Mouse (Mus musculus) MEL (cell line): ENCODE data around the gene Erich6. TPM values are rescaled to one million over a fixed set of nuclear protein-coding genes. Genes with fewer than 3 reads are reported as not detected.

Experiments
- DNase-seq: peaks from one replicate; pipeline ENCODE4 v3.0.0; 2011; ENCODE audit warnings: low read depth, low spot score
- H3K27ac ChIP-seq: 2 replicates; pipeline ENCODE4 v1.5.1; 2012; ENCODE audit warnings: low read depth, mild to moderate bottlenecking, control low read depth, low read length, moderate library complexity; ENCODE audit not compliant: control insufficient read depth
- H3K27me3 ChIP-seq, 2 experiments: fragments of 150-350 bp in 1 of 2; sonication (generic) in 1 of 2; 2 replicates each; pipeline ENCODE4 v1.6.1; 2012; ENCODE audit warnings: low read length in 2 of 2, mild to moderate bottlenecking in 2 of 2, improper control_type of control experiment in 1 of 2, moderate library complexity in 1 of 2; ENCODE audit not compliant: insufficient read depth in 2 of 2, control insufficient read depth in 1 of 2
- H3K36me3 ChIP-seq, 2 experiments: 2 replicates each; pipeline ENCODE4 v1.6.1; 2012 to 2014; ENCODE audit warnings: low read length in 2 of 2, improper control_type of control experiment in 1 of 2, inconsistent platforms in 1 of 2, mild to moderate bottlenecking in 1 of 2; ENCODE audit not compliant: insufficient read depth in 2 of 2, control insufficient read depth in 1 of 2
- H3K4me1 ChIP-seq, 2 experiments: fragments of 150-350 bp in 1 of 2; sonication (generic) in 1 of 2; 2 replicates each; pipeline ENCODE4 v1.6.1; 2012; ENCODE audit warnings: low read length in 2 of 2, improper control_type of control experiment in 1 of 2, mild to moderate bottlenecking in 1 of 2; ENCODE audit not compliant: insufficient read depth in 2 of 2, control insufficient read depth in 1 of 2
- H3K4me3 ChIP-seq, 2 experiments: fragments of 150-350 bp in 1 of 2; sonication (generic) in 1 of 2; 2 replicates each; pipeline ENCODE4 v1.5.1; 2012; ENCODE audit warnings: low read depth in 2 of 2, low read length in 2 of 2, mild to moderate bottlenecking in 2 of 2, moderate library complexity in 2 of 2, control low read depth in 1 of 2, improper control_type of control experiment in 1 of 2; ENCODE audit not compliant: control insufficient read depth in 1 of 2, insufficient read depth in 1 of 2
- H3K79me2 ChIP-seq: 2 replicates; pipeline ENCODE4 v1.6.1; 2012; ENCODE audit warnings: mild to moderate bottlenecking, low read length, moderate library complexity; ENCODE audit not compliant: control insufficient read depth, poor library complexity, insufficient read depth
- H3K9ac ChIP-seq: 2 replicates; pipeline ENCODE4 v1.6.1; 2012; ENCODE audit warnings: low read depth, mild to moderate bottlenecking, control low read depth, low read length, moderate library complexity; ENCODE audit not compliant: control insufficient read depth, poor library complexity, severe bottlenecking
- H3K9me3 ChIP-seq: fragments of 150-350 bp; sonication (generic); replicated peaks from 2 replicates; pipeline ENCODE4 v1.6.1; 2012; ENCODE audit warnings: mild to moderate bottlenecking, low read length, improper control_type of control experiment, moderate library complexity; ENCODE audit not compliant: insufficient read depth
- BHLHE40 ChIP-seq: IDR thresholded peaks from 2 replicates; pipeline ENCODE4 v1.6.1; 2012; ENCODE audit warnings: low read depth, mild to moderate bottlenecking, inconsistent platforms, low read length, improper control_type of control experiment, borderline replicate concordance
- CTCF ChIP-seq, 3 experiments: IDR thresholded peaks in 2 of 3; conservative IDR thresholded peaks in 1 of 3; 2 replicates each; pipeline ENCODE4 v1.5.1; 2011 to 2012; ENCODE audit warnings: low read length in 3 of 3, low read depth in 2 of 3, mild to moderate bottlenecking in 2 of 3, improper control_type of control experiment in 1 of 3, inconsistent platforms in 1 of 3, mixed read lengths in 1 of 3, moderate library complexity in 1 of 3; ENCODE audit not compliant: control insufficient read depth in 1 of 3, insufficient read depth in 1 of 3, poor library complexity in 1 of 3, severe bottlenecking in 1 of 3
- E2F4 ChIP-seq: IDR thresholded peaks from 2 replicates; pipeline ENCODE4 v1.6.1; 2011; ENCODE audit warnings: low read depth, low read length, improper control_type of control experiment, borderline replicate concordance
- EP300 ChIP-seq, 2 experiments: IDR thresholded peaks; 2 replicates each; pipeline ENCODE4 v1.6.1; 2011; ENCODE audit warnings: improper control_type of control experiment in 2 of 2, low read length in 2 of 2, low read depth in 1 of 2, mild to moderate bottlenecking in 1 of 2
- ETS1 ChIP-seq: IDR thresholded peaks from 2 replicates; pipeline ENCODE4 v1.6.1; 2012; ENCODE audit warnings: low read depth, mild to moderate bottlenecking, inconsistent platforms, low read length, improper control_type of control experiment, moderate library complexity
- GABPA ChIP-seq: IDR thresholded peaks from 2 replicates; pipeline ENCODE4 v1.6.1; 2012; ENCODE audit warnings: low read depth, mild to moderate bottlenecking, inconsistent platforms, low read length, improper control_type of control experiment, moderate library complexity
- HCFC1 ChIP-seq: IDR thresholded peaks from 2 replicates; pipeline ENCODE4 v1.6.1; 2012; ENCODE audit warnings: low read depth, mild to moderate bottlenecking, inconsistent platforms, low read length, improper control_type of control experiment, moderate library complexity
- KAT2A ChIP-seq: conservative IDR thresholded peaks from 2 replicates; pipeline ENCODE4 v1.6.1; 2012; ENCODE audit warnings: low read depth, low read length, improper control_type of control experiment, inconsistent platforms
- MAFK ChIP-seq: IDR thresholded peaks from 2 replicates; pipeline ENCODE4 v1.6.1; 2011; ENCODE audit warnings: low read depth, mild to moderate bottlenecking, low read length, improper control_type of control experiment, borderline replicate concordance
- MYC ChIP-seq: IDR thresholded peaks from 2 replicates; pipeline ENCODE4 v1.6.1; 2011; ENCODE audit warnings: low read depth, mild to moderate bottlenecking, low read length, improper control_type of control experiment, moderate library complexity
- POLR2AphosphoS2 ChIP-seq: IDR thresholded peaks from 2 replicates; pipeline ENCODE4 v1.6.1; 2011; ENCODE audit warnings: low read length, improper control_type of control experiment
- POLR2AphosphoS5 ChIP-seq: IDR thresholded peaks from 2 replicates; pipeline ENCODE4 v1.6.1; 2012; ENCODE audit warnings: low read depth, borderline replicate concordance, mild to moderate bottlenecking, inconsistent platforms, low read length, moderate library complexity, mixed read lengths
- RAD21 ChIP-seq: IDR thresholded peaks from 2 replicates; pipeline ENCODE4 v1.6.1; 2011; ENCODE audit warnings: mild to moderate bottlenecking, low read depth, low read length, improper control_type of control experiment
- SIN3A ChIP-seq: IDR thresholded peaks from 2 replicates; pipeline ENCODE4 v1.6.1; 2012; ENCODE audit warnings: low read length, improper control_type of control experiment, inconsistent platforms
- TAL1 ChIP-seq: IDR thresholded peaks from 2 replicates; pipeline ENCODE4 v1.6.1; 2012; ENCODE audit warnings: mild to moderate bottlenecking, inconsistent platforms, low read length, moderate library complexity, mixed read lengths
- TBP ChIP-seq: IDR thresholded peaks from 2 replicates; pipeline ENCODE4 v1.8.0; 2011; ENCODE audit warnings: low read depth, low read length, improper control_type of control experiment
- TCF12 ChIP-seq: IDR thresholded peaks from 2 replicates; pipeline ENCODE4 v1.6.1; 2014; ENCODE audit warnings: low read depth, mild to moderate bottlenecking, inconsistent platforms, low read length, improper control_type of control experiment, moderate library complexity
- UBTF ChIP-seq: IDR thresholded peaks from 2 replicates; pipeline ENCODE4 v1.6.1; 2012; ENCODE audit warnings: low read depth, mild to moderate bottlenecking, inconsistent platforms, low read length, improper control_type of control experiment, moderate library complexity, borderline replicate concordance; ENCODE audit not compliant: insufficient read depth
- USF2 ChIP-seq, 2 experiments: IDR thresholded peaks; 2 replicates each; pipeline ENCODE4 v1.6.1; 2011 to 2012; ENCODE audit warnings: improper control_type of control experiment in 2 of 2, low read length in 2 of 2, borderline replicate concordance in 1 of 2, inconsistent platforms in 1 of 2, low read depth in 1 of 2, mild to moderate bottlenecking in 1 of 2; ENCODE audit not compliant: insufficient read depth in 1 of 2
- ZC3H11A ChIP-seq: IDR thresholded peaks from 2 replicates; pipeline ENCODE4 v1.6.1; 2012; ENCODE audit warnings: low read depth, mild to moderate bottlenecking, inconsistent platforms, low read length, improper control_type of control experiment
- ZKSCAN1 ChIP-seq: IDR thresholded peaks from 2 replicates; pipeline ENCODE4 v1.6.1; 2012; ENCODE audit warnings: low read depth, mild to moderate bottlenecking, inconsistent platforms, low read length, improper control_type of control experiment, moderate library complexity
- ZMIZ1 ChIP-seq: IDR thresholded peaks from 2 replicates; pipeline ENCODE4 v1.6.1; 2012; ENCODE audit warnings: low read depth, mild to moderate bottlenecking, inconsistent platforms, low read length, improper control_type of control experiment, moderate library complexity
- ZNF384 ChIP-seq: IDR thresholded peaks from 2 replicates; pipeline ENCODE4 v1.6.1; 2012; ENCODE audit warnings: low read depth, mild to moderate bottlenecking, inconsistent platforms, low read length, improper control_type of control experiment
- polyA plus RNA-seq, 2 experiments: library from polyadenylated mRNA; stranded (reverse) in 1 of 2; unstranded in 1 of 2; fragments of >175 nt in 1 of 2; fragments of >200 nt in 1 of 2; gene quantifications; 2 replicates each; pipeline versions ENCODE4 v1.2.1 to v1.2.4; 2012; ENCODE audit warnings: low replicate concordance in 2 of 2, low read depth in 1 of 2; ENCODE audit not compliant: insufficient read length in 2 of 2, insufficient read depth in 1 of 2, missing spikeins in 1 of 2
- total RNA-seq: library from RNA; depleted of rRNA; stranded (reverse); fragments of 300-350 nt; gene quantifications from 2 replicates; pipeline ENCODE4 v1.2.3, GENCODE M21; 2012

Gene Erich6
- total and polyA plus RNA-seq, 3 experiments, result 0.08 TPM; not detected in 2

DNA sequence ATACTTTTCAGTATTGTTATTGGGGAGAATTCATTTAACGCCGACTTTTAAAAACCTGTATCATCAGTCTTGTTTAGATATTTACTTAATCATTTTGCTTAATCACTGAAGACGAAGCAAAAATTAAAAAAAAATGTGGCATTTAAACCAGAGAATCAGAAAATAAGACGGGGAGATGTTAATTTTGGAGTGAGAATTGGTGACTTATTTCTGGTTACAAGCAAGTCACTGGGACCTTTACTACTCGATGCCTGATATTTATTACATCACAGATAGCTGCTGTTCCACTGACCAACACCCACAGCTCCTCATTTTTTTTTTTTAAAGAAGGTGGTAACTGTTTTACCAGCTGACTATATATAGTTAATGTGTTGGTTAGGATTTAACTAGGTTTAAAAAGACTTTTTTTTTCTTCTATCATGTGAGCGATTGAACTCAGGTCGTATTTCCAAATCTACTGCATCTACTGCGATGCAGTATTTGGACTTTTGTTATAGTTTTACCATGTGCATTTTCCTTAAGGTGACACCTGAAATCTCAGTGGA lies 59.4 kb downstream of the Erich6 start:
- no peaks in the 10 kb centered on the region for H3K9me3 ChIP-seq
- peak; percentile 50 for DNase-seq
- peak overlapping the region; percentile 67 to 94 for H3K4me3 ChIP-seq
- no peak overlapping the region for H3K27ac ChIP-seq
- peaks cover 45% of the 10 kb centered on the region for H3K79me2 ChIP-seq
- peak overlapping the region; percentile 94 for H3K9ac ChIP-seq
- TF ChIP-seq EP300 (IDR thresholded peaks at IDR 0.05; ENCODE audit: low read depth in 1 of 2, low read length in 2 of 2), result peak in 1 of 2 experiments; percentile 41; a peak in 1 of 4 replicates
- no peak for TF ChIP-seq E2F4
- no peak for TF ChIP-seq HCFC1
- TF ChIP-seq POLR2AphosphoS2, result no peak
- no peak for TF ChIP-seq GABPA
- peak; percentile 43; the same call in 1 of the 2 replicates for TF ChIP-seq ETS1
- TF ChIP-seq ZC3H11A, result no peak
- TF ChIP-seq BHLHE40, result no peak
- TF ChIP-seq MYC, result no peak
- peak; percentile 30; the same call in 1 of the 2 replicates for TF ChIP-seq ZNF384
- no peak for TF ChIP-seq POLR2AphosphoS5
- no peak for TF ChIP-seq KAT2A
- TF ChIP-seq USF2 (IDR thresholded peaks at IDR 0.05; ENCODE audit: borderline replicate concordance in 1 of 2, insufficient read depth in 1 of 2, low read depth in 1 of 2, low read length in 2 of 2), result no peak
- no peak for TF ChIP-seq TAL1
- TF ChIP-seq MAFK, result no peak
- H3K36me3 ChIP-seq, result peaks cover 4 to 30% of the 10 kb centered on the region in 2 experiments
- H3K27me3 ChIP-seq, result no peaks in the 10 kb centered on the region
- peaks cover 10 to 13% of the 10 kb centered on the region in 2 experiments for H3K4me1 ChIP-seq

DNA sequence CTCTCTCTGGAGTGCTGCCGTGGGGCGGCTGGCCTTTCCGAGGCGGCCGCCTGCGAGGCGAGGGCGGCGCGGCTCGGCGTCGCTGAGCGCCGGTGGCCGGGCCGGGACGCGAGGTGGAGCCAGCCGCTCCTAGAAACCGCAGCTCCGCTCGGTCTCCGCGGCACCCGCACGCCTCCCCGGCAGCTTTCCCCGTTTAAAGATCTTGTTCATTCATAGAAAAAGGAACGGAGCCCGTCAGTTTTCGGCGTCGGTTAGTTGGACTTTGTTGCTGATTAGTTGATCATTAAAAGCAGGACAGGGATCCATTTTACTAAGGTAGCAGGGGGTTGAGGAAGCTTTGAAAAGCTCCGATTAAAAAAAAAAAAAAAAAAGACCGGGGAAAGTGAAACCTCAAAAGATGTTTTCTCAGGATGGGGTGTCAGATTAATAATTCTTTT lies 59.9 kb downstream of the Erich6 start:
- H3K27ac ChIP-seq, result peak overlapping the region; percentile 82
- peak overlapping the region; percentile 94 for H3K9ac ChIP-seq
- peaks cover 4 to 25% of the 10 kb centered on the region in 2 experiments for H3K36me3 ChIP-seq
- peaks cover 40% of the 10 kb centered on the region for H3K79me2 ChIP-seq
- no peaks in the 10 kb centered on the region for H3K9me3 ChIP-seq
- H3K4me3 ChIP-seq, result peak overlapping the region; percentile 67 to 94
- H3K4me1 ChIP-seq, result peaks cover 5 to 9% of the 10 kb centered on the region in 2 experiments
- DNase-seq, result peak; percentile 57
- no peak for TF ChIP-seq CTCF (IDR thresholded peaks at IDR 0.05 in 2 of 3, conservative IDR thresholded peaks at IDR 0.05 in 1 of 3; ENCODE audit: control insufficient read depth in 1 of 3, insufficient read depth in 1 of 3, low read depth in 2 of 3, low read length in 3 of 3, poor library complexity in 1 of 3, severe bottlenecking in 1 of 3)
- peak; percentile 25; the same call in 1 of the 2 replicates for TF ChIP-seq HCFC1
- TF ChIP-seq UBTF, result no peak
- TF ChIP-seq SIN3A, result peak; percentile 60; the same call in 1 of the 2 replicates
- TF ChIP-seq ETS1, result no peak
- no peak for TF ChIP-seq TAL1
- no peak for TF ChIP-seq KAT2A
- 0 out of 4 replicates have a peak, but pooled peaks of 1 of the 2 experiments have one; percentile 14 for TF ChIP-seq EP300 (IDR thresholded peaks at IDR 0.05; ENCODE audit: low read depth in 1 of 2, low read length in 2 of 2)
- no peak for TF ChIP-seq ZC3H11A
- TF ChIP-seq ZNF384, result peak; percentile 83
- peak; percentile 28; the same call in 1 of the 2 replicates for TF ChIP-seq ZKSCAN1
- TF ChIP-seq ZMIZ1, result no peak
- no peak for TF ChIP-seq MYC
- no peak for TF ChIP-seq POLR2AphosphoS5
- 0 out of 2 replicates have a peak, but pooled peaks have one; percentile 27 for TF ChIP-seq TCF12
- no peak for TF ChIP-seq RAD21
- peak; percentile 49; the same call in 1 of the 2 replicates for TF ChIP-seq TBP
- H3K27me3 ChIP-seq, result no peaks in the 10 kb centered on the region
